Comparison of ENCODE assay signal across 10 mouse cellular contexts in the genomic region with DNA sequence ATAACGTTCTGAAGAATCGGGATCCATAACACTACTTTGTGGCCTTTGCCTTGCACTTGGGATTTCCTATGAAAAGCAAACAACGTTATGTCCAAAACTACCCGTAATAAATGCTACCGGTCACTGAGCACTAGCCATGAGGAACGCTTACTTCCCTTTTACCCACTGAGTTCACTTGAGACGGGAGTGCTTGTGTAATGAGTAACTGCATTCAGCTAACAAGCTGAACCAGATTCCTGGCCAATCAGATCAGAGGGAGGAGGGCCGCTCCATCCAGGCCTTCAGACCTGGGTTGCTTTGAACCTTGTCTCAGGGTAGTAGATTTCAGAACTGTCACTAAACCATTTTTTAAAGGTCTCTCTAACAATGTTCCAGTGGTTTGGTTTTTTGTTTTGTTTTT.
A peak's percentile ranks its signal among the peaks of the same experiment; 100 is the strongest.
DNase-seq lines count a peak whose midpoint lies in the region; ATAC-seq lines count a peak whose summit lies in the region.
"Had no signal": no experiment of that assay in that cellular context is flagged by ENCODE, and none has a peak within 500 bp of the region (broad histone marks: within the 10 kb centered on the region; RNA-seq: fewer than 3 reads in every experiment).

No protein-coding gene starts in this region.

- H3K9me3 ChIP-seq in intestine, embryonic 15.5 days, result no peaks in the 10 kb centered on the region
- H3K9me3 ChIP-seq in lung, embryonic 16.5 days (ENCODE audit: control insufficient read depth, low read length), result no peaks in the 10 kb centered on the region
- H3K9me3 ChIP-seq: limb, embryonic 12.5 days had no signal

- H3K36me3 ChIP-seq in intestine, embryonic 15.5 days, result no peaks in the 10 kb centered on the region
- H3K36me3 ChIP-seq in lung, embryonic 16.5 days (ENCODE audit: control insufficient read depth, insufficient read depth, low read length), result no peaks in the 10 kb centered on the region
- H3K36me3 ChIP-seq: limb, embryonic 12.5 days had no signal

- 32% methylated on average over 8 of the region's 8 CpGs for WGBS in intestine, embryonic 15.5 days
- 37% methylated on average over 8 of the region's 8 CpGs for WGBS in lung, embryonic 16.5 days

- peaks cover 22% of the 10 kb centered on the region for H3K4me1 ChIP-seq in intestine, embryonic 15.5 days (replicated peaks)
- H3K4me1 ChIP-seq in lung, embryonic 16.5 days (replicated peaks; ENCODE audit: control insufficient read depth, insufficient read depth, low read length), result peaks cover 31% of the 10 kb centered on the region

- 0 out of 2 replicates have a peak overlapping the region, but pooled peaks have one; percentile 14 for H3K4me3 ChIP-seq in intestine, embryonic 15.5 days (replicated peaks)
- no peak overlapping the region for H3K4me3 ChIP-seq in lung, embryonic 16.5 days (ENCODE audit: low read length)
- H3K4me3 ChIP-seq: limb, embryonic 12.5 days had no signal

- peak overlapping the region; percentile 33; the same call in 1 of the 2 replicates for H3K4me2 ChIP-seq in intestine, embryonic 15.5 days (replicated peaks)
- peak overlapping the region; percentile 25 for H3K4me2 ChIP-seq in lung, embryonic 16.5 days (ENCODE audit: low read depth, low read length)
- H3K4me2 ChIP-seq: limb, embryonic 12.5 days had no signal

- DNase-seq in A20 (ENCODE audit: low read depth, low spot score) (peak; percentile 73), adipocyte (ENCODE audit: low spot score) (peak; percentile 87)
- DNase-seq in frontal cortex, postnatal 36 days (ENCODE audit: low spot score in 2 of 2), result no peak
- no peak for DNase-seq in frontal cortex, postnatal 14 days (ENCODE audit: low spot score in 2 of 2)
- DNase-seq in frontal cortex, postnatal 10 days (ENCODE audit: low spot score in 2 of 2), result no peak
- DNase-seq: thymus, postnatal 4 days had no signal

- peak; percentile 85 for ATAC-seq in intestine, embryonic 15.5 days
- ATAC-seq in lung, embryonic 16.5 days (ENCODE audit: low read depth), result peak; percentile 86
- no peak for ATAC-seq in activated CD4-positive, CD25-positive, alpha-beta regulatory T cell, adult 4 months

- no peaks in the 10 kb centered on the region for H3K27me3 ChIP-seq in intestine, embryonic 15.5 days (replicated peaks)
- H3K27me3 ChIP-seq in lung, embryonic 16.5 days (ENCODE audit: control insufficient read depth, insufficient read depth, low read depth, low read length), result no peaks in the 10 kb centered on the region
- H3K27me3 ChIP-seq: limb, embryonic 12.5 days had no signal

- no peak overlapping the region for H3K9ac ChIP-seq in intestine, embryonic 15.5 days
- H3K9ac ChIP-seq in lung, embryonic 16.5 days (ENCODE audit: low read length), result no peak overlapping the region
- H3K9ac ChIP-seq: limb, embryonic 12.5 days had no signal

- H3K27ac ChIP-seq in intestine, embryonic 15.5 days, result 0 out of 2 replicates have a peak overlapping the region, but pooled peaks have one; percentile 42
- H3K27ac ChIP-seq in lung, embryonic 16.5 days (ENCODE audit: low read length), result peak overlapping the region; percentile 55; the same call in 1 of the 2 replicates
- H3K27ac ChIP-seq: limb, embryonic 12.5 days had no signal

Comparison
In these comparisons a context has a peak if more than half of its experiments do, and no peak if none do; other contexts are left out.
1. DNase-seq: peak in A20 (single experiment) and adipocyte (single experiment); none in frontal cortex, postnatal 36 days (0 of 2), frontal cortex, postnatal 14 days (0 of 2) and frontal cortex, postnatal 10 days (0 of 2).